Comparison of ENCODE assay signal across 8 mouse cellular contexts in the genomic region with DNA sequence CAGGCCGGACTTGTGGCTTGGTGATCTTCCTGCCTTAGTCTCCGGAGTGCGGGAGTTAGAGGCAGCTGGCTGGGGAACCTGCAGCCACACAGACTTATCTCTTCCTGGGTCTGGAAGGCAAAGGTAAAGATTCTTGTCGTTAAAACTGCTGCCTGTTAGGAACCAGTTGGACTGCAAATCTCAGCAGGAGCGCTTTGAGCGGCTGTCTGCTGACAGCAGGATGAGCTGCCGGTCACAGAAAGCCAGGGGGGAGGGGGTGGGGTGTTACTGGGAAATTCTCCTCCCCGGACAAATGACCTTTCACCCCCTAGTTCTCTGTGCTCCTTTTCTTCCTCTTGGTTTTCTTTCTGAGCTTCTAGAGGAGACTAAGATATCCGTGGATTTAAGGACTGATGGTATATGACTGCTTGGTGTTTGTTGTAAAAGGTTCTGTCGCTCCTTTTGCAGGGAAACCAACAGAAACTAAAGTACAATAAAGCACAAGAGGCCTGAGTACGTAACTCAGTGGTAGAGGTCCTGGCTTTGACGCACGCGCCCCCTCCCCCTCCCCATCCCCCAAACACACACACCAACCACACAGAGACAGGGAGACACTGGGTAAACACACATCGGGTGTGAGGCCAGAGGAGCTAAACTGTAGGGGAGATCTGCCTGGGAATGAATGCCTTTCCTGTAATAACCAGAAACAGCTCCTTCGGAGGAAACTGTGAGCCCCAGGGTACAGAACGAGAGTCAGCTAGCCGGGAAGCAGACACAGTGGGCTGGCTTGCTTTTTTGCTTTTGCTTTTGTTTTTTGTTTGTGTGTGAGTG. TPM values are rescaled to one million over a fixed set of nuclear protein-coding genes. Genes with fewer than 3 reads are reported as not detected.
DNase-seq lines count a peak whose midpoint lies in the region; ATAC-seq and TF ChIP-seq lines count a peak whose summit lies in the region.

No protein-coding gene starts in this region.

- H3K4me2 ChIP-seq in forebrain, postnatal 0 days (ENCODE audit: low read depth): peak overlapping the region; percentile 41
- H3K4me2 ChIP-seq in liver, embryonic 14.5 days (ENCODE audit: low read depth): peak overlapping the region; percentile 60
- H3K4me2 ChIP-seq in neural tube, embryonic 12.5 days (replicated peaks): peak overlapping the region; percentile 57

- no peak for TF ChIP-seq CTCF in forebrain, postnatal 0 days (IDR thresholded peaks at IDR 0.05; ENCODE audit: low read depth)
- TF ChIP-seq CTCF in liver, embryonic 14.5 days (IDR thresholded peaks at IDR 0.05; ENCODE audit: low read depth): no peak

- no peaks in the 10 kb centered on the region for H3K4me1 ChIP-seq in forebrain, postnatal 0 days (ENCODE audit: insufficient read depth)
- peaks cover 0 to 8% of the 10 kb centered on the region in 2 experiments; a peak in 2 of 4 replicates for H3K4me1 ChIP-seq in liver, embryonic 14.5 days (replicated peaks; ENCODE audit: control insufficient read depth in 2 of 2, insufficient read depth in 2 of 2, low read length in 1 of 2)
- peaks cover 11% of the 10 kb centered on the region for H3K4me1 ChIP-seq in neural tube, embryonic 12.5 days

- DNase-seq in urinary bladder, adult 18-20 months (ENCODE audit: low spot score in 2 of 2): peak; percentile 25 to 40
- DNase-seq in urinary bladder, postnatal 10 days (ENCODE audit: low spot score): no peak
- no peak for DNase-seq in forebrain, postnatal 0 days
- peak; percentile 29 for DNase-seq in induced T-regulatory cell, adult 2 months (ENCODE audit: low read depth)
- DNase-seq in liver, embryonic 14.5 days (ENCODE audit: low read depth in 3 of 3, low spot score in 3 of 3): no peak
- DNase-seq in layer of hippocampus, adult 18-20 months (ENCODE audit: low spot score in 2 of 2): no peak

- no peak for TF ChIP-seq EP300 in liver, embryonic 14.5 days (IDR thresholded peaks at IDR 0.05; ENCODE audit: low read depth)

- H3K27ac ChIP-seq in forebrain, postnatal 0 days (ENCODE audit: low read depth, low read length): 0 out of 2 replicates have a peak overlapping the region, but pooled peaks have one; percentile 15
- H3K27ac ChIP-seq in liver, embryonic 14.5 days: no peak overlapping the region; the same call in 1 of the 2 replicates
- no peak overlapping the region for H3K27ac ChIP-seq in neural tube, embryonic 12.5 days

- 0 out of 2 replicates have a peak overlapping the region, but pooled peaks have one; percentile 18 for H3K9ac ChIP-seq in forebrain, postnatal 0 days
- no peak overlapping the region for H3K9ac ChIP-seq in liver, embryonic 14.5 days (replicated peaks)
- H3K9ac ChIP-seq in neural tube, embryonic 12.5 days: peak overlapping the region; percentile 29; the same call in 1 of the 2 replicates

- H3K36me3 ChIP-seq in forebrain, postnatal 0 days (ENCODE audit: insufficient read depth): no peaks in the 10 kb centered on the region
- H3K36me3 ChIP-seq in liver, embryonic 14.5 days (replicated peaks; ENCODE audit: control insufficient read depth, insufficient read depth, low read depth): no peaks in the 10 kb centered on the region
- H3K36me3 ChIP-seq in neural tube, embryonic 12.5 days: no peaks in the 10 kb centered on the region

- no peaks in the 10 kb centered on the region for H3K9me3 ChIP-seq in forebrain, postnatal 0 days (ENCODE audit: low read length)
- H3K9me3 ChIP-seq in liver, embryonic 14.5 days (ENCODE audit: control insufficient read depth, low read length): no peaks in the 10 kb centered on the region
- no peaks in the 10 kb centered on the region for H3K9me3 ChIP-seq in neural tube, embryonic 12.5 days

- H3K4me3 ChIP-seq in forebrain, postnatal 0 days (ENCODE audit: low read depth, low read length): 0 out of 2 replicates have a peak overlapping the region, but pooled peaks have one; percentile 7
- H3K4me3 ChIP-seq in liver, embryonic 14.5 days (ENCODE audit: insufficient read depth in 1 of 2, low read depth in 2 of 2, low read length in 2 of 2): peak overlapping the region; percentile 10 to 38; a peak in 3 of 4 replicates
- H3K4me3 ChIP-seq in neural tube, embryonic 12.5 days: no peak overlapping the region

- no peaks in the 10 kb centered on the region for H3K27me3 ChIP-seq in forebrain, postnatal 0 days (ENCODE audit: insufficient read depth, low read length)
- no peaks in the 10 kb centered on the region for H3K27me3 ChIP-seq in liver, embryonic 14.5 days (ENCODE audit: control insufficient read depth, insufficient read depth, low read length)
- H3K27me3 ChIP-seq in neural tube, embryonic 12.5 days (replicated peaks): no peaks in the 10 kb centered on the region

- WGBS in forebrain, postnatal 0 days: 9% methylated on average over 18 of the region's 18 CpGs
- 3% methylated on average over 18 of the region's 18 CpGs for WGBS in liver, embryonic 14.5 days (ENCODE audit: insufficient replicate concordance)
- WGBS in neural tube, embryonic 12.5 days: 1% methylated on average over 18 of the region's 18 CpGs

- ATAC-seq in forebrain, postnatal 0 days: peak; percentile 51
- 0 out of 2 replicates have a peak, but pooled peaks have one; percentile 21 for ATAC-seq in liver, embryonic 14.5 days (ENCODE audit: insufficient read depth)
- peak; percentile 59 for ATAC-seq in neural tube, embryonic 12.5 days (ENCODE audit: low FRiP score, low read depth)
- no peak for ATAC-seq in cerebellum, adult (ENCODE audit: insufficient number of reproducible peaks, low FRiP score, low TSS enrichment)

RNA-seq across cellular contexts. Expression of a gene that starts 29.7 kb away (rescaled TPM):
- 65.3 and 180 TPM in 2 replicates for total RNA-seq in forebrain, postnatal 0 days (2014; rRNA removed)
- polyA plus RNA-seq in forebrain, postnatal 0 days (2015; fragmentation: Nextera tagmentation; extraction: Ambion mirVana): 183 and 258 TPM in 2 replicates
- 27.3 and 99.4 TPM in 2 replicates for polyA plus RNA-seq in liver, embryonic 14.5 days (2012; rRNA removed)
- polyA plus RNA-seq in liver, embryonic 14.5 days (2014; fragmentation: Nextera tagmentation; extraction: Ambion mirVana): 92.1 and 94.6 TPM in 2 replicates
- 231 and 233 TPM in 2 replicates for polyA plus RNA-seq in neural tube, embryonic 12.5 days (2016; fragmentation: Nextera tagmentation; extraction: Ambion mirVana)
- total RNA-seq in layer of hippocampus, adult 18-20 months (2021): 100 to 1,000 TPM; 112 to 117 TPM

RNA-seq across cellular contexts. Expression of a gene that starts 55.8 kb away (rescaled TPM):
- total RNA-seq in forebrain, postnatal 0 days (2014; rRNA removed): 31.1 and 42.4 TPM in 2 replicates
- polyA plus RNA-seq in forebrain, postnatal 0 days (2015; fragmentation: Nextera tagmentation; extraction: Ambion mirVana): 6.5 and 12.9 TPM in 2 replicates
- polyA plus RNA-seq in liver, embryonic 14.5 days (2012; rRNA removed): 2.9 and 3.6 TPM in 2 replicates
- 4.1 and 4.6 TPM in 2 replicates for polyA plus RNA-seq in liver, embryonic 14.5 days (2014; fragmentation: Nextera tagmentation; extraction: Ambion mirVana)
- polyA plus RNA-seq in neural tube, embryonic 12.5 days (2016; fragmentation: Nextera tagmentation; extraction: Ambion mirVana): 23.2 and 24.0 TPM in 2 replicates
- total RNA-seq in layer of hippocampus, adult 18-20 months (2021): 100 to 1,000 TPM; 116 to 130 TPM

Comparison
In these comparisons a context has a peak if more than half of its experiments do, and no peak if none do; other contexts are left out.
1. DNase-seq: peak in urinary bladder, adult 18-20 months (2 of 2) and induced T-regulatory cell, adult 2 months (single experiment); none in urinary bladder, postnatal 10 days (single experiment), forebrain, postnatal 0 days (single experiment), liver, embryonic 14.5 days (0 of 3) and layer of hippocampus, adult 18-20 months (0 of 2).
2. Peak in every context shown above with its lines, with median percentiles within 50 percentile points of each other: H3K4me2 ChIP-seq.